Mouse (Mus musculus) thymus, adult 2 months (tissue): ENCODE measurements around the gene Aldh5a1. TPM values are rescaled to one million over a fixed set of nuclear protein-coding genes. Genes with fewer than 3 reads are reported as not detected.

Experiments used
- DNase-seq: peaks from one replicate; pipeline ENCODE4 v3.0.0; 2021
- H3K27ac ChIP-seq: fragments of 200-500 bp; 2 replicates; pipeline ENCODE4 v1.5.1; 2012; ENCODE audit warnings: low read length, control low read depth; ENCODE audit not compliant: control insufficient read depth, insufficient read depth
- H3K27me3 ChIP-seq: fragments of 200-500 bp; 2 replicates; pipeline ENCODE4 v1.6.1; 2012; ENCODE audit warnings: mild to moderate bottlenecking, low read length, moderate library complexity, mixed read lengths; ENCODE audit not compliant: control insufficient read depth, insufficient read depth
- H3K36me3 ChIP-seq: fragments of 200-500 bp; 2 replicates; pipeline ENCODE4 v1.6.1; 2012; ENCODE audit warnings: mild to moderate bottlenecking, low read length, moderate library complexity; ENCODE audit not compliant: control insufficient read depth, insufficient read depth
- H3K4me1 ChIP-seq: fragments of 200-500 bp; replicated peaks from 2 replicates; pipeline ENCODE4 v1.6.1; 2012; ENCODE audit warnings: low read length; ENCODE audit not compliant: control insufficient read depth, insufficient read depth
- H3K4me3 ChIP-seq: fragments of 200-500 bp; 2 replicates; pipeline ENCODE4 v1.5.1; 2012; ENCODE audit warnings: mild to moderate bottlenecking, low read length, control low read depth, moderate library complexity; ENCODE audit not compliant: control insufficient read depth, insufficient read depth
- CTCF ChIP-seq: fragments of 200-500 bp; IDR thresholded peaks from 2 replicates; pipeline ENCODE4 v1.5.1; 2012; ENCODE audit warnings: mild to moderate bottlenecking, control low read depth, low read length, moderate library complexity, borderline replicate concordance; ENCODE audit not compliant: control insufficient read depth, poor library complexity, insufficient read depth; ENCODE audit errors: extremely low read depth
- POLR2A ChIP-seq: fragments of 200-500 bp; IDR thresholded peaks from 2 replicates; pipeline ENCODE4 v1.6.1; 2012; ENCODE audit warnings: mild to moderate bottlenecking, low read length, control low read depth, moderate library complexity; ENCODE audit not compliant: control insufficient read depth, poor library complexity, insufficient read depth; ENCODE audit errors: extremely low read depth
- WGBS: fragments of 180-500 bp; shearing (Covaris S2); methylation state at CpG from one replicate; pipeline ENCODE4 v1.1.7; 2018; 5-methylcytosine and 5-hydroxymethylcytosine counted together
- polyA plus RNA-seq: library from polyadenylated mRNA; depleted of rRNA; stranded (reverse); fragments of >200 nt; gene quantifications from 2 replicates; pipeline ENCODE4 v1.2.3, GENCODE M21; 2012

Aldh5a1 gene
- polyA plus RNA-seq, 1 experiment, result 1.3 TPM

DNA sequence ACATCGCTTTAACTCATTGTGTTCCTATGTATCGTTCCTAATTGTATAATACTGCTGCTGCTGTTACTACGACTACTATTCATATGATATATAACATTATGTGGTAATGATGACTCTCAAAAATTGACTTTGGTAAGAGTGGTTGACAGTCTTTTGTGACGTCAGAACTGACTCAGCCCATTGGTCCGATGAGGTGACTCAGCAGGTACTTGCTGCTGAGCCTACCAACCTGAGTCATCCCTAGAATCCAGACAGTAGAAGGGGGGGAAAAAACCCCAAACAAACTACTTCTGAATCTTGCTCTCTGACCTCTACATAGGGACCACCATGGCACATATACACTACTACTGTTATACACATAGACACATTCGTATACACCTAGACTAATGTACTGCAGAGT, 11.4 kb upstream of the Aldh5a1 start:
- WGBS, result 86% methylated on average over 6 of the region's 6 CpGs
- H3K27ac ChIP-seq, result no peak overlapping the region

DNA sequence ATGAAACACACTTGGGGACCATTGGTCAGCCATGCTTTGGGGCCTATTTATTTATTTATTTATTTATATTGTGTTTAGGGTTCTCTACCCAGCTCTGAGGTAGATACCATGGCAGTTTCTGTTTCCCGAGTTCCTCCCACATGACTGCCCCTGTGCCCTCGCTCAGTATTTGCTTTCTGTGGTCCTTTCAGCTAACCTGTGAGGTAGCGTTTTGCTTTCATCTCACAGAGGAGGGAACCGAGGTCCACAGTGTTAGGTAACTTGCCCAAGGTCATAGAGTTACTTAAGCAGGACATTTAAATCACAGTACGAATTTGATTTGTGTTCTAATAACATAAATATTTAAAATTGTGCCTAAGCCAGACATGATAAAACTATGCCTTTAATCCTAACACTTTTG, 9.7 kb upstream of the Aldh5a1 start:
- TF ChIP-seq CTCF (no peak), POLR2A (no peak)
- Histone ChIP-seq H3K27ac (no peak overlapping the region), H3K27me3 (no peaks in the 10 kb centered on the region), H3K36me3 (no peaks in the 10 kb centered on the region), H3K4me3 (no peak overlapping the region), H3K4me1 (no peaks in the 10 kb centered on the region)
- no peak for DNase-seq
- WGBS, result 93% methylated on average over 5 of the region's 5 CpGs

More for the DNA sequence above, 11.4 kb upstream of the Aldh5a1 start:
- H3K27me3 ChIP-seq, result no peaks in the 10 kb centered on the region
- H3K36me3 ChIP-seq, result no peaks in the 10 kb centered on the region
- no peaks in the 10 kb centered on the region for H3K4me1 ChIP-seq
- DNase-seq, result no peak
- TF ChIP-seq POLR2A (no peak), CTCF (no peak)
- no peak overlapping the region for H3K4me3 ChIP-seq

DNA sequence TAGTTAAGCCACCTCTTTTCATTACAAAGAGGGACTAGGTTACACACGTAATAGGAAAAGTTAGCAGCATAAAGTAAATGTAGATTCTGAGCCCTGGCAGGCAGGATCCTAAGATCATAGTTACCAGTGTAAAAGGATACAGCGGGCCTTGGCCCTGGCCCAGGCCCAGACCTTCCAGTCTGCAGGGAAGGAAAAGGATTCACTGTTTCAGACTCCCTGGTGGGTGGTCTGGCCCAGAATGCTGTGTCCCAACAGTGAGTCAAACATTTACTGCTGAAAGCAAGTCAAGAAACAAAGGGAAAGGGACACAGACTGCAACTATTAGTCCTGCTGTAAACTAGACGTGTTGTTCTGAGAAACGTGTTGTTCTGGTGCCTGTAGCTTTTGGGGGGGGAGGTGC, 8.1 kb upstream of the Aldh5a1 start:
- TF ChIP-seq CTCF (no peak), POLR2A (no peak)
- WGBS, result 84% methylated on average over 4 of the region's 4 CpGs
- no peak for DNase-seq
- Histone ChIP-seq H3K4me3 (no peak overlapping the region), H3K27ac (no peak overlapping the region), H3K36me3 (no peaks in the 10 kb centered on the region), H3K27me3 (no peaks in the 10 kb centered on the region), H3K4me1 (no peaks in the 10 kb centered on the region)

DNA sequence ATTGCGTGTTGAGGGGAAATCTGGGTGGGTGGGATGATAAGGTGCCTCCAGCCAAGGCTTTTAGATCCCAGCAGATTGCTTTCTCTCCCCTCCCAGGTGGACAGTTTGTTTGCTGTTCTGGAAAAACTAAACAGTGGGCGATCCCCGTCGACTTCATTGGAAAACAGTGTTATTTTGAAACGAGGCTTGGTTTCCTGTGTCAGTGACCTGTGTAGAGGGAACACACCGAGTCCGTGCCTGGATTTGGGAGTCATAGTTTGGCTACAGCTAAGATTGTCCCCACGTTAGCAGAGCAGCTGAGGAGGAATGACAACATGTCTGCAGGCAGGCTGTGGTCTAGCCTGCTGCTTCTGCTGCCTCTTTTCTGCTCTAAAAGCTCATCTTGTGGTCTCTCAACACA, 5.8 kb upstream of the Aldh5a1 start:
- DNase-seq, result no peak
- Histone ChIP-seq H3K4me3 (no peak overlapping the region), H3K27ac (no peak overlapping the region), H3K4me1 (no peaks in the 10 kb centered on the region), H3K27me3 (no peaks in the 10 kb centered on the region), H3K36me3 (no peaks in the 10 kb centered on the region)
- 75% methylated on average over 8 of the region's 8 CpGs for WGBS
- TF ChIP-seq POLR2A, result no peak
- no peak for TF ChIP-seq CTCF

DNA sequence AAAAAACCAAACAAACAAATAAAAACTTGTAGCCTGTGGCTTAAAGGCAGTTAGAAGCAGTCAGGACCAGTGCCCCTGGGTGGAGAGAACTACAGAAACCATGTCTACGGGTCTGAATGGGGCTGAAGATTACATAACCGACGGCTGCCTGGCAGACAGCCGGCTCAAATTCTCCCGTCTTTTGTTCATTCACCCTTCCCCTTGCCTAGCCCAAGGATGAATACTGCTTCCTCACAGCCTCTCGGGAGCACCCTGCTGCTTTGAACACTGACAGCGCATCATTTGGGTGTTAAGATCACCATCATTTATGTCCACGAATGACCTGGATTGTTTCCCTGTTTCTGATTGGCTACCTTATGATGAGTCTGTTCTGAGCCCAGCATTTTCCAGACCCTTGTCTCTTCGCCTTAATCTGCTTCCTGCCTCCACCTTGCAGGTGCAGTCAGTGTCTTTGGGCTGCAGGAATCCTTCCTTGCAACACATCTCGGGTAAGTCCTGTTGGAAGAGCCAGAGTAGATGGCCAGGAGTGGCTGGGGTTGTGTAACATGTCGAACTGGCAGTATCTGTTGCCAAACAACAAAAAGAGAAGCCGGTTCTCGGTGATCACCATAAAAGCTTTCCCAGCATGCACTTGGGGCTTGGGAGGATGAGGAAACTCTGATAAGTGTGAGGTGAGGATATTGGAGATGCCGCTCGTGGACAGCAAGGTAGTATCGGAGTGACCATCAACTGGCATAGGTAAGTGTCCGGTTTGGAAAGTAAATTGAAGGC, 5.2 kb upstream of the Aldh5a1 start, which contains the start of gene Gpld1:
Gene Gpld1, plus strand, starts transcription at position 641 of the 771 bp plus-strand sequence.
- Histone ChIP-seq H3K27me3 (no peaks in the 10 kb centered on the region), H3K4me1 (peaks cover 5% of the 10 kb centered on the region; the same call in 1 of the 2 replicates), H3K4me3 (no peak within 1 kb of the TSS), H3K27ac (no peak within 1 kb of the TSS), H3K36me3 (no peaks in the 10 kb centered on the region)
- TF ChIP-seq POLR2A (no peak), CTCF (no peak)
- WGBS, result 67% methylated on average over 17 of the region's 17 CpGs
- no peak for DNase-seq

DNA sequence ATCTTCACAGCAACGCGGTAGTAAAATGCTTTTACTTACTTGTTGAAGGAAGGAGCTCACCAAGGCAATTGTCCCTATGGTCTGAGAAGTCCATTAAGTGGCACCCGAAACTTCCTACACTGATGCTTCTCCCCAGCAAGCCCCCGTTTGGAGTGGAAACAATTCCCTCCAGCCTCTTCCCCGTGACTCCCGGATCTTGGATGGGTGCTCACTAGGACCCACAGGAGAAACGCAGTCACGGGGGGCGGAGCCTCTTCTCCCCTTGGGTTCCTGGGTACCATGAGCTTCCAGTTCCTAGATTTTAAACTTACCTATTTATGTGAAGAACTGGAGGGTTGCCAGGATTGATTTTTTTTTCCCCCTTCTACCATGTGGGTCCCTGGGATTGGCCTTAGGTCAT, 2.0 kb upstream of the Aldh5a1 start:
- no peak overlapping the region for H3K4me3 ChIP-seq
- no peaks in the 10 kb centered on the region for H3K36me3 ChIP-seq
- peaks cover 3% of the 10 kb centered on the region; the same call in 1 of the 2 replicates for H3K27me3 ChIP-seq
- no peak for DNase-seq
- TF ChIP-seq POLR2A, result no peak
- TF ChIP-seq CTCF, result no peak
- 94% methylated on average over 9 of the region's 9 CpGs for WGBS
- no peak overlapping the region for H3K27ac ChIP-seq
- peaks cover 6% of the 10 kb centered on the region; the same call in 1 of the 2 replicates for H3K4me1 ChIP-seq
